Mouse (Mus musculus): Measurements from ENCODE around the gene Clcn5.

Gene Clcn5

GRCm38 (mm10) chrX:7319089-7319721, at the start of gene Clcn5:
Clcn5 (minus strand) TSS chrX:7319358.
- ATAC-seq (ENCODE audit: low TSS enrichment): peak; percentile 88

GRCm38 (mm10) chrX:7325455-7325854, 6.3 kb upstream of the Clcn5 start:
- ATAC-seq (ENCODE audit: low TSS enrichment): no peak

GRCm38 (mm10) chrX:7322288-7322687, 3.1 kb upstream of the Clcn5 start:
- ATAC-seq (ENCODE audit: low TSS enrichment): no peak

GRCm38 (mm10) chrX:7320571-7320970, 1.4 kb upstream of the Clcn5 start:
- no peak for ATAC-seq (ENCODE audit: low TSS enrichment)

- ATAC-seq (ENCODE audit: low TSS enrichment): peak; percentile 50
Measured at GRCm38 (mm10) chrX:7318551-7319025, 570 bp downstream of the Clcn5 start.

- peak; percentile 75 for ATAC-seq (ENCODE audit: low TSS enrichment)
Measured at GRCm38 (mm10) chrX:7315115-7315514, 4.0 kb downstream of the Clcn5 start.

GRCm38 (mm10) chrX:7314645-7315044, 4.5 kb downstream of the Clcn5 start:
- ATAC-seq (ENCODE audit: low TSS enrichment): no peak

- ATAC-seq (ENCODE audit: low TSS enrichment): no peak
Measured at GRCm38 (mm10) chrX:7308242-7308641, 10.9 kb downstream of the Clcn5 start.

- no peak for ATAC-seq (ENCODE audit: low TSS enrichment)
Measured at GRCm38 (mm10) chrX:7306861-7307260, 12.3 kb downstream of the Clcn5 start.

GRCm38 (mm10) chrX:7292981-7293380, 26.2 kb downstream of the Clcn5 start:
- ATAC-seq (ENCODE audit: low TSS enrichment): no peak

- no peak for ATAC-seq (ENCODE audit: low TSS enrichment)
Measured at GRCm38 (mm10) chrX:7292151-7292768, 26.9 kb downstream of the Clcn5 start.

GRCm38 (mm10) chrX:7288976-7289375, 30.2 kb downstream of the Clcn5 start:
- no peak for ATAC-seq (ENCODE audit: low TSS enrichment)

GRCm38 (mm10) chrX:7287051-7287734, 32.0 kb downstream of the Clcn5 start:
- no peak for ATAC-seq (ENCODE audit: low TSS enrichment)

GRCm38 (mm10) chrX:7282636-7283035, 36.5 kb downstream of the Clcn5 start:
- no peak for ATAC-seq (ENCODE audit: low TSS enrichment)

GRCm38 (mm10) chrX:7279722-7280121, 39.4 kb downstream of the Clcn5 start:
- no peak for ATAC-seq (ENCODE audit: low TSS enrichment)

- ATAC-seq (ENCODE audit: low TSS enrichment): no peak
Measured at GRCm38 (mm10) chrX:7276564-7276963, 42.6 kb downstream of the Clcn5 start.

- no peak for ATAC-seq (ENCODE audit: low TSS enrichment)
Measured at GRCm38 (mm10) chrX:7261149-7261548, 58.0 kb downstream of the Clcn5 start.

GRCm38 (mm10) chrX:7260400-7261113, 58.6 kb downstream of the Clcn5 start:
- no peak for ATAC-seq (ENCODE audit: low TSS enrichment)

GRCm38 (mm10) chrX:7259718-7260117, 59.4 kb downstream of the Clcn5 start:
- no peak for ATAC-seq (ENCODE audit: low TSS enrichment)

GRCm38 (mm10) chrX:7256022-7256421, 63.1 kb downstream of the Clcn5 start:
- ATAC-seq (ENCODE audit: low TSS enrichment): peak; percentile 52

GRCm38 (mm10) chrX:7204099-7204498, 115.1 kb downstream of the Clcn5 start:
- no peak for ATAC-seq (ENCODE audit: low TSS enrichment)

- no peak for ATAC-seq (ENCODE audit: low TSS enrichment)
Measured at GRCm38 (mm10) chrX:7203535-7203934, 115.6 kb downstream of the Clcn5 start.

Data from frontal cortex, adult (tissue).